Comparison of ENCODE assay signal across 20 mouse cellular contexts in the genomic region with DNA sequence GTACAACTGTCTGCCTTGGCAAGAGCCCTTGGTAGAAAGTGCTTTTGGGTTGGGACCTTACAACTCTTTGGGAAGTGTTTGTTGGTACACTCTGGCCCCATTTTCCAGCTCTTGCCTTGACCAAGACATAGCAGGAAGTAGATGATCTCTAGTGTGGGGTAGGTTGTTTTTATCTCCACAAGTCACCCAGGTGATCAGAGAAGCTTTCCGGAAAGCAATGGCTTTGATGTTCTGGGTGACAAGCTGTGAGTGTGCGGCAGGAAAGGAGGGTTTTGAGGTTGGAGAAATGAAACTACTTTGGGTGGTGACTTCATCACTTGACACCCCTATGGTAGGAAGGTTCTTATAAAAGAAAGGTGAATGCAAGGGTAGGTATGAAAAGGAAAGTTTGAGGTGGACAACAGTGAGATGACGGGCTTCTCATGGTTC.
A peak's percentile ranks its signal among the peaks of the same experiment; 100 is the strongest.
DNase-seq lines count a peak whose midpoint lies in the region; ATAC-seq lines count a peak whose summit lies in the region.
"Had no signal": no experiment of that assay in that cellular context is flagged by ENCODE, and none has a peak within 500 bp of the region (broad histone marks: within the 10 kb centered on the region; RNA-seq: fewer than 3 reads in every experiment).

No protein-coding gene starts in this region.

- peak; percentile 57 to 59 for DNase-seq in spleen, adult 18-20 months
- no peak for DNase-seq in spleen, postnatal 14 days (ENCODE audit: low spot score in 2 of 2)
- no peak for DNase-seq in liver, embryonic 13.5 days
- peak; percentile 87 to 90 for DNase-seq in spleen, postnatal 36 days (ENCODE audit: low spot score in 2 of 2)
- DNase-seq in limb, embryonic 10.5 days (ENCODE audit: low spot score): no peak
- no peak for DNase-seq in adrenal gland, postnatal 25 days
- DNase-seq: adrenal gland, adult 8-10 months; cerebellum, postnatal 10 days; gastrocnemius, postnatal 36 days; kidney, adult 18-20 months; kidney, postnatal 36 days; layer of hippocampus, postnatal 36 days had no signal

- 50% methylated on average over 3 of the region's 3 CpGs for WGBS in liver, embryonic 13.5 days (ENCODE audit: insufficient replicate concordance)
- 88% methylated on average over 3 of the region's 3 CpGs for WGBS in kidney, embryonic 14.5 days
- WGBS in limb, embryonic 10.5 days: 94% methylated on average over 3 of the region's 3 CpGs

- no peaks in the 10 kb centered on the region for H3K27me3 ChIP-seq in liver, embryonic 13.5 days
- no peaks in the 10 kb centered on the region for H3K27me3 ChIP-seq in kidney, embryonic 14.5 days (ENCODE audit: control insufficient read depth, insufficient read depth, low read length)
- H3K27me3 ChIP-seq in limb, embryonic 10.5 days (ENCODE audit: low read depth, poor library complexity, severe bottlenecking): no peaks in the 10 kb centered on the region
- H3K27me3 ChIP-seq: heart, embryonic 15.5 days; hindbrain, embryonic 12.5 days; limb, embryonic 13.5 days; midbrain, embryonic 12.5 days; stomach, embryonic 15.5 days had no signal

- no peak overlapping the region for H3K9ac ChIP-seq in liver, embryonic 13.5 days
- no peak overlapping the region for H3K9ac ChIP-seq in kidney, embryonic 14.5 days (ENCODE audit: low read depth, low read length)
- H3K9ac ChIP-seq: heart, embryonic 15.5 days; hindbrain, embryonic 12.5 days; limb, embryonic 13.5 days; midbrain, embryonic 12.5 days; stomach, embryonic 15.5 days had no signal

- H3K36me3 ChIP-seq in liver, embryonic 13.5 days: no peaks in the 10 kb centered on the region
- H3K36me3 ChIP-seq in kidney, embryonic 14.5 days (ENCODE audit: control insufficient read depth, insufficient read depth, low read length): no peaks in the 10 kb centered on the region
- no peaks in the 10 kb centered on the region for H3K36me3 ChIP-seq in limb, embryonic 10.5 days
- H3K36me3 ChIP-seq: heart, embryonic 15.5 days; hindbrain, embryonic 12.5 days; limb, embryonic 13.5 days; midbrain, embryonic 12.5 days; stomach, embryonic 15.5 days had no signal

- H3K4me2 ChIP-seq in liver, embryonic 13.5 days: no peak overlapping the region
- H3K4me2 ChIP-seq in kidney, embryonic 14.5 days (replicated peaks; ENCODE audit: low read depth, low read length): no peak overlapping the region
- H3K4me2 ChIP-seq: heart, embryonic 15.5 days; hindbrain, embryonic 12.5 days; limb, embryonic 13.5 days; midbrain, embryonic 12.5 days; stomach, embryonic 15.5 days had no signal

- H3K9me3 ChIP-seq in liver, embryonic 13.5 days (replicated peaks): no peaks in the 10 kb centered on the region
- no peaks in the 10 kb centered on the region for H3K9me3 ChIP-seq in kidney, embryonic 14.5 days (ENCODE audit: control insufficient read depth, low read length)
- H3K9me3 ChIP-seq in limb, embryonic 10.5 days (replicated peaks): no peaks in the 10 kb centered on the region
- H3K9me3 ChIP-seq: heart, embryonic 15.5 days; hindbrain, embryonic 12.5 days; limb, embryonic 13.5 days; midbrain, embryonic 12.5 days; stomach, embryonic 15.5 days had no signal

- H3K27ac ChIP-seq in liver, embryonic 13.5 days: peak overlapping the region; percentile 50; the same call in 1 of the 2 replicates
- H3K27ac ChIP-seq in kidney, embryonic 14.5 days (ENCODE audit: low read depth, low read length): no peak overlapping the region
- no peak overlapping the region for H3K27ac ChIP-seq in limb, embryonic 10.5 days
- H3K27ac ChIP-seq: heart, embryonic 15.5 days; hindbrain, embryonic 12.5 days; limb, embryonic 13.5 days; midbrain, embryonic 12.5 days; stomach, embryonic 15.5 days had no signal

- no peak overlapping the region for H3K4me3 ChIP-seq in liver, embryonic 13.5 days (replicated peaks)
- no peak overlapping the region for H3K4me3 ChIP-seq in kidney, embryonic 14.5 days (ENCODE audit: low read length)
- no peak overlapping the region for H3K4me3 ChIP-seq in limb, embryonic 10.5 days
- H3K4me3 ChIP-seq: heart, embryonic 15.5 days; hindbrain, embryonic 12.5 days; limb, embryonic 13.5 days; midbrain, embryonic 12.5 days; stomach, embryonic 15.5 days had no signal

- ATAC-seq in liver, embryonic 13.5 days (ENCODE audit: low read depth): no peak
- no peak for ATAC-seq in kidney, embryonic 14.5 days (ENCODE audit: low FRiP score, low TSS enrichment)
- no peak for ATAC-seq in erythroid progenitor cell, adult 5-6 weeks (replicated peaks; ENCODE audit: low FRiP score, poor library complexity, severe bottlenecking)
- ATAC-seq: lung, postnatal 0 days had no signal

- peaks cover 66% of the 10 kb centered on the region for H3K4me1 ChIP-seq in liver, embryonic 13.5 days (replicated peaks)
- H3K4me1 ChIP-seq in kidney, embryonic 14.5 days (ENCODE audit: control insufficient read depth, insufficient read depth, low read length): no peaks in the 10 kb centered on the region
- no peaks in the 10 kb centered on the region for H3K4me1 ChIP-seq in limb, embryonic 10.5 days
- H3K4me1 ChIP-seq: hindbrain, embryonic 12.5 days; limb, embryonic 13.5 days; midbrain, embryonic 12.5 days; stomach, embryonic 15.5 days had no signal

Comparison
In these comparisons a context has a peak if more than half of its experiments do, and no peak if none do; other contexts are left out.
1. DNase-seq: peak in spleen, adult 18-20 months (2 of 2) and spleen, postnatal 36 days (2 of 2); none in spleen, postnatal 14 days (0 of 2), liver, embryonic 13.5 days (single experiment), limb, embryonic 10.5 days (single experiment) and adrenal gland, postnatal 25 days (single experiment).